Mouse (Mus musculus) E14TG2a.4 (cell line): Measurements from ENCODE around the gene Zc3h10.

Experiments
- H3K27me3 ChIP-seq: 2 replicates; pipeline ENCODE4 v1.6.1; 2014; ENCODE audit warnings: low read length, control low read depth; ENCODE audit not compliant: insufficient read depth
- H3K36me3 ChIP-seq: 2 replicates; pipeline ENCODE4 v1.6.1; 2014; ENCODE audit warnings: low read length, control low read depth; ENCODE audit not compliant: insufficient read depth
- H3K4me1 ChIP-seq: replicated peaks from 2 replicates; pipeline ENCODE4 v1.6.1; 2014; ENCODE audit warnings: low read depth, low read length, control low read depth
- H3K4me3 ChIP-seq: replicated peaks from 2 replicates; pipeline ENCODE4 v1.5.1; 2014; ENCODE audit warnings: mild to moderate bottlenecking, low read length
- H3K9me3 ChIP-seq: 2 replicates; pipeline ENCODE4 v1.6.1; 2014; ENCODE audit warnings: low read length, control low read depth
- CTCF ChIP-seq: conservative IDR thresholded peaks from 2 replicates; pipeline ENCODE4 v1.5.1; 2014; ENCODE audit warnings: low read length
- NANOG ChIP-seq: IDR thresholded peaks from 2 replicates; pipeline ENCODE4 v1.6.1; 2014; ENCODE audit warnings: borderline replicate concordance, low read length, mixed read lengths
- POU5F1 ChIP-seq: IDR thresholded peaks from 2 replicates; pipeline ENCODE4 v1.6.1; 2014; ENCODE audit warnings: low read length, borderline replicate concordance

The Zc3h10 gene

DNA sequence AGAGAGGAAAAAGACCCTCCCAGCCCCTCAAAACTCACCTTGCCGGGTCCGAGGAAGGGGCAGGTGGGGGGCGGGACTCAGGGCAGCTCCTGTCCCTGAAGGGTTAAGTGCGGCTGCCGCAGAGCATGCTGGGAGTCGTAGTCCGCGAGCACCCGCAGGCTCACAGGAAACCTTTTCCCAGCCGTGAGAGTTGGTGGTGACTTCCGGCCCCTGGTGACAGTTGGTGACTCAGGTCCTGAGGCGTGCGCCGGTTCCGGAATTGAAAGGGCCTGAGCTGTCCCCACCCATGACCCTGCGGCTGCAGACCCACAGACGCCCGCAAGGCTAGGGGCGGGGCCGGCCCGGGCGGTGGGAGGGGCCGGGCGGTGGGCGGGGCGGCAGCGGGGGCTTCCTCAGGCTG lies 49.0 kb downstream of the Zc3h10 start, which contains the start of gene Myl6b:
Gene Myl6b (minus strand): TSS at position 96 of the 400 bp plus-strand sequence.
- H3K36me3 ChIP-seq: peaks cover 5% of the 10 kb centered on the region; the same call in 1 of the 2 replicates
- H3K4me3 ChIP-seq: peak within 1 kb of the TSS; percentile 82
- no peaks in the 10 kb centered on the region for H3K27me3 ChIP-seq
- no peak for TF ChIP-seq POU5F1
- no peak for TF ChIP-seq NANOG
- no peak for TF ChIP-seq CTCF
- no peaks in the 10 kb centered on the region for H3K9me3 ChIP-seq
- peaks cover 49% of the 10 kb centered on the region for H3K4me1 ChIP-seq

DNA sequence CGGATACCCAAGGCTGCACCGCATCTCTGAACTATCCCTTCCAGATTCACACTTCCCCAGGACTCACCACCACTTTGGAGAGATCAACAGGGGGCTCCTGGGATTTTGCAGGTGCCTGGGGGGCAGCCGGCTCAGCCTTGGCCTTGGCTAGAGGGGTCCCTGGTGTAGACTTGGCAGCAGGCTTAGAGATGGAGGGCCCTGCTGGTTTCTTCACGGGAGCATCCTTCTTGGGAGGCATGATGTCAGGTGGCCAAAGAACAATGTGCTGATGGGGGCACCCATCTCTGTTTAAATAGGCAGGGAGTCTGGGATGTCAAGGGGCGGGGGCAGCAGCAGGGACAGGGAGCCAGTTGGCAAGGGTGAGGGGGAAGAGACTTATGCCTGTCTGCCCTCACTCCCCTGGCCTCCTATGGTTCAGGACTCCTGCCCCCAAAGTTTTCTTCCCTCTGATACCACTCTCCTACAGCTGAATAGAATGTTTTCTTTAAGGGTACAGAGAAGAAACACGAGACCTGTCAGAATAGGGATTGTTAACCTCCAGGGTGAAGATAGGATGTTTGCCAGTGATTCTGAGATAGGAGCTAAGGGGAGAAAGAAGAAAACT lies 50.3 kb downstream of the Zc3h10 start:
- Histone ChIP-seq H3K36me3 (peaks cover 9% of the 10 kb centered on the region), H3K4me1 (peaks cover 54% of the 10 kb centered on the region), H3K9me3 (no peaks in the 10 kb centered on the region), H3K27me3 (no peaks in the 10 kb centered on the region), H3K4me3 (no peak overlapping the region)
- TF ChIP-seq POU5F1: no peak
- no peak for TF ChIP-seq CTCF
- no peak for TF ChIP-seq NANOG

DNA sequence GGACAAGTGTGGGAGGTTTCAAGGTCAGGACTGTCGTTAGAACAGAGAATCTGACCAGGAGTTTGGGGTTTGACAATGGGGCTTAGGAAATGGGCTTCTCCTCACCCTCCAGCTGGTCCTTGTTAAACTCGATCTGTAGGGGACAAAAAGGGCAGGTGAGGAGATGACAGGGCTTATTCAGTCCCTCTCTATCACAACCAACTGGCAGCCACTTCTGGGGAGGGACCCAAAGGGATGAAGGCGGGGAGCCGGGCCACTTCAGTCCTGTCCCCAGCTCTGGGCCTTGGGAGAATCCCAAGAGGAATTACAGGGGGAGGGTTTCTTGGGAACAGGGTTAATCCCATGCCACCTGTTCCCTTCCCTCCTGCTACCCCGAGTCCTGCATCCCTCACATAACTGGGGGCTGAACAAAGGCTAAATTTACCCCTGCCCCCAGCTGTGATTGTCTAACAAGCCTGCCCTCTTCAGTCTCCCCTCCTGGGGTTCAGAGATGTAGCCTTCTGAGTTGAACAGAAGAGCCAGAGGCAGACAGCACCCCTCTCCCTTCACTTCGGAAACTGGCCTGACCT lies 51.0 kb downstream of the Zc3h10 start:
- H3K4me1 ChIP-seq: peaks cover 60% of the 10 kb centered on the region
- TF ChIP-seq NANOG (no peak), CTCF (no peak), POU5F1 (no peak)
- peaks cover 16% of the 10 kb centered on the region for H3K36me3 ChIP-seq
- no peaks in the 10 kb centered on the region for H3K27me3 ChIP-seq
- no peaks in the 10 kb centered on the region for H3K9me3 ChIP-seq
- no peak overlapping the region for H3K4me3 ChIP-seq

DNA sequence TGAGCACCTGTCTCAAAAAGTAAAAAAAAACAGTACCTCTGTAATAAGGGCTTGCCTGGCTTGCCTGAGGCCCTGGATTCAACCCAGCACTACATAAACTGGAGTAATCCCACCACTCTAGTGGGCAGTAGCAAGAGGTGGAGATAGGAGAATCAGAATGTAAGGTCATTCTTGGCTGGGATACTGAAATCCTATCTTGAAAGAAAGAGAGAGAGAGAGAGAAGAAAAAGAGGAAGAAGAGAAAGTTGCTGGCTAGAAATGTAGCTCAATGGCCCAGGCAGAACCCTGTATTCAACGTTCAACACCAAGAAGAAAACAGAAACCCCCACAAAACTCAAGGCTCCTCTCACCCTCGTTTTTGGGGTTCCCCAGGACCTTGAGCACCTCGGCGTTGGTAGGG lies 51.7 kb downstream of the Zc3h10 start:
- TF ChIP-seq POU5F1 (no peak), NANOG (no peak), CTCF (no peak)
- no peaks in the 10 kb centered on the region for H3K9me3 ChIP-seq
- no peaks in the 10 kb centered on the region for H3K27me3 ChIP-seq
- H3K36me3 ChIP-seq: peaks cover 23% of the 10 kb centered on the region
- H3K4me3 ChIP-seq: no peak overlapping the region
- peaks cover 67% of the 10 kb centered on the region for H3K4me1 ChIP-seq

DNA sequence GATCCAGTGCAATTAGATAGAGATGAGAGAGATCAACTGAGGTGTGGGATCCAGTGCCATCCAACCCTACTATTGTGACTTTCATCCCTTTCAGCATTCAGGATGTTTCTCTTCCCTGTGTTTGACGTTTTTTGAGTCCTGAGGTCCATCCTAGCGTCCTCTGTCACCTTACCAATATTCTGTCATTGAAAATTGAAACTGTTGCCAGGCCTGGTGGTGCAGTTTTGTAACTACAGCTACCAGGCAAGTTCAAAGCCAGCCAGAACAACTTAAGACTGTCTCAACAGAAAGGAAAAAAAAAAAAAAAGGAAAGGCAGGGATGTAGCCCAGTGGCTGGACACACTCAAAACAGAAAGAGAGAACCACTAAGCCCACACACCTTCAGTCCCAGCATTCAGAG lies 52.3 kb downstream of the Zc3h10 start:
- Histone ChIP-seq H3K9me3 (no peaks in the 10 kb centered on the region), H3K4me1 (peaks cover 74% of the 10 kb centered on the region), H3K27me3 (no peaks in the 10 kb centered on the region), H3K4me3 (peak overlapping the region; percentile 98), H3K36me3 (peaks cover 29% of the 10 kb centered on the region)
- TF ChIP-seq CTCF: no peak; the same call in none of the 2 replicates
- no peak for TF ChIP-seq POU5F1
- TF ChIP-seq NANOG: no peak

DNA sequence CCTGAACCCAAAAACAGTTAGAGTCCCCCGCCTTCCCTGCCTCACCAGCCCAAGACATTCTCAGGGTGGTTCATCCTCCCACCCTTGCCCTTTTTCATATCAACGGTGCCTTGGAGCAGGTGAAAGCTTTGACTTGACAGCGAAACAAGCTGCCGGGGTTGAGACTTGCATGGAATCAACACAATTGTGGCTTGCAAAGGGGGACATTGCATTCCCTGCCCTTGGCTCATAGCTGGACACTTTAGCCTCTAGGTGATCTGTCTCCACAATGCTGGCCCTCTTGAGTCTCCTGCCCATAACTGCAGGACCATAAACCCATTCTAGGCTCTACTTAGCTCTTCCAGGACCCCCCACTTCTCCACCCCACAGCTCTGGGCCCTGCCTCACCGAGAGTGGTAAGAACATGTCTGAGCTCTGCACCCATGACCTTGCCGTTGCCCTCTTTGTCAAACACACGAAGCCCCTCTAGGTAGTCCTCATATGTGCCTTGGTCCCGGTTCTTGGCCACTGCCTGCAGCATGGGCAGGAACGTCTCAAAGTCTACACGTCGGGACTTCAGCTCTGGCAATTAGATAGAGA lies 52.8 kb downstream of the Zc3h10 start:
- peak overlapping the region; percentile 98 for H3K4me3 ChIP-seq
- no peaks in the 10 kb centered on the region for H3K27me3 ChIP-seq
- peaks cover 74% of the 10 kb centered on the region for H3K4me1 ChIP-seq
- TF ChIP-seq CTCF (no peak), POU5F1 (no peak), NANOG (no peak)
- peaks cover 34% of the 10 kb centered on the region for H3K36me3 ChIP-seq
- no peaks in the 10 kb centered on the region for H3K9me3 ChIP-seq

DNA sequence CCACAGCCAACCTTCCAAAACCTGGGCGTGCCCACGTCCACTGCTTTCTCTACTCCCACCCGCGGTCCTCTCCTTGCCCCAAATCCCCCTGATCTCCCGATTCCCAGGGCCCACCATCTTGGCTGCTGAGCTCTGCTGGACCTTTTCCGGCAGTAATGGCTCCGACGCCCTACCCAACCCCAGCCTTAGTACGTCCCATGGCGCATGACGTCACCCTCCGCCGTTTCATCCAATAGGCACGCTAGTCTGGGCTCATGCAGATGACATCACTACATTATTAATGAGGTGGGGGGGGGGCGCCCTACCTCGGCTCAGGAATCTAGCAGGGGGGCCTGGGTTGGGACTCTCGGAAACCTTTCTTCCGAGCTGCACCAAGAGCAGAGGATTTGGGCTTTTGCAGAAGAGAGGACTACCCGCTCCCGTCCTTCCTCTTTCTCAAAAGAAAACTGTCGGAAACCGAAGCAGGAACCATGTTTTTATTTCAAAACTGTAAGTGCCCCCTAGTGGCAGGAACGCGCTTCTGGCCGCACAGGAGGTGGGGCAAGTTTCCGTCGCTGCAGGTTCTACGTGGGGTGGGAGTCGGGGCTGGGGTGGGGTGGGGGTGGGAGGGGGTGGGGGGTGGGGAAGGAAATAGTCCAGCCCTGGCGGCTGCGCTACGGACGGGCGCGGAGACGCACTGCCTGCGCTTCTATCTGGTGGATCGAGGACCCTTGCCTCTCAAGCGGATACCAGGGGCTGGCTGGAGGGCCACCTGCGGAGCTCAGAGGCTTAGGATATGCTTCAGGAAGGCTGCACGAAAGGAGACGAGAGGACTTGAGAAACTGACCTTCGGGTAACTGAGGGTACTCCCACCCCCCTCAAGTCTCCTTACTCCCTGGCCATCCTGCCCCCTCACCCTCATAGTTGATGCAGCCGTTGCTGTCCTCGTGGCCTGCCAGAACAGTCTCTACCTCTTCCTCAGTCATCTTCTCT lies 53.6 kb downstream of the Zc3h10 start, which contains the start of gene Myl6:
Gene Myl6 (minus strand): TSS at position 451 of the 972 bp plus-strand sequence.
- peak within 1 kb of the TSS; percentile 98 for H3K4me3 ChIP-seq
- no peaks in the 10 kb centered on the region for H3K9me3 ChIP-seq
- H3K36me3 ChIP-seq: peaks cover 40% of the 10 kb centered on the region
- H3K27me3 ChIP-seq: no peaks in the 10 kb centered on the region
- peaks cover 77% of the 10 kb centered on the region for H3K4me1 ChIP-seq
- TF ChIP-seq CTCF (peak; percentile 67), NANOG (no peak)

DNA sequence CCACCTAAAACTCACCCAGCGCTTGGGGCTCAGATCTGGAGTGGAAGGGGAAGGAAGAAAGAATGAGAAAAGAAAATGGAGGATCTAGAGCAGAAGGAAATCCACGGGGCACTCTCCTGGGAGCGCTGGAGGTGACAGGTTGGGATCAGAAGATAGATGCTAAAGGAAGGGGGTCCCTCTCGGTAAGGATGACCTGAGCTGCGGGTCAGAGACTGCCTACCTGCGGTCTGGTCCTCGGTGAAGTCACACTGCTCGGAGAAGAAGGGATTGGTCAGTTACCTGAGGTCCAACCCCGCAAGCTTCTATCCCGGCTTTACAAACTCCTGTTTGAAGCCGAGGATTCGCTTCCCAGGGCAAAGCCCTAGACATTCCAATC lies 54.3 kb downstream of the Zc3h10 start:
- Histone ChIP-seq H3K9me3 (no peaks in the 10 kb centered on the region), H3K4me1 (peaks cover 82% of the 10 kb centered on the region), H3K36me3 (peaks cover 47% of the 10 kb centered on the region), H3K27me3 (no peaks in the 10 kb centered on the region), H3K4me3 (peak overlapping the region; percentile 98)
- TF ChIP-seq NANOG (no peak), CTCF (no peak)
